16 mouse cellular contexts compared by ENCODE assay signal in the genomic region with DNA sequence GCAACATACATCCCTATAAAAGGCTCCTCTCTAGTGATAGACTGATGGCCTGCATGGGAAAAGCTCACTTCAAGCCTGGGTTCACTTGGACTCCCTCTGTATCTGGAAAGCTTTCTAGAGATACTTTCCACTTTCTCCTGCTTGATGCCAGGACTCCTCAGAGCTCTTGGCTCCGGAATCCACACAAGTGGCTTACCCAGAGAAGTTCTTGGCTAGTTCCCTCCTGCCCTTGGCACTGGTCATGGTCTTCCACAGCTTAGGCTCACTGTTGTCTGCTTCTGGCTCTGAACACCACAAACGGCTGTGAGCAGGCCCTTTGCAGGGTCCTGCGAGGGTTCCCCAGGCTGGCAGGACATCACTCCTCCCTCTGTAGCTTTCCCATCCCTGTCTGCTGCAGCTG. TPM values are rescaled to one million over a fixed set of nuclear protein-coding genes. Genes with fewer than 3 reads are reported as not detected.
"Had no signal": no experiment of that assay in that cellular context is flagged by ENCODE, and none has a peak within 500 bp of the region (broad histone marks: within the 10 kb centered on the region; RNA-seq: fewer than 3 reads in every experiment).

No protein-coding gene starts in this region.

- DNase-seq: kidney, adult 8-10 months; kidney, postnatal 25 days; liver; liver, embryonic 13.5 days; liver, postnatal 0 days; right cerebral cortex, adult 18-20 months; right cerebral cortex, postnatal 4 days; spleen, adult 18-20 months; thymus, adult 18-20 months; thymus, postnatal 14 days had no signal

- H3K4me2 ChIP-seq: limb, embryonic 12.5 days; liver, embryonic 13.5 days; lung, embryonic 15.5 days; midbrain, embryonic 13.5 days; neural tube, embryonic 15.5 days had no signal

- H3K9ac ChIP-seq: limb, embryonic 12.5 days; liver, embryonic 13.5 days; liver, postnatal 0 days; lung, embryonic 15.5 days; midbrain, embryonic 13.5 days; neural tube, embryonic 15.5 days had no signal

- H3K27ac ChIP-seq: limb, embryonic 12.5 days; liver, embryonic 13.5 days; lung, embryonic 15.5 days; midbrain, embryonic 13.5 days; neural tube, embryonic 15.5 days had no signal

- H3K4me1 ChIP-seq: limb, embryonic 12.5 days; liver, embryonic 13.5 days; lung, embryonic 15.5 days; midbrain, embryonic 13.5 days; neural tube, embryonic 15.5 days had no signal

- H3K27me3 ChIP-seq: limb, embryonic 12.5 days; liver, embryonic 13.5 days; lung, embryonic 15.5 days; midbrain, embryonic 13.5 days; neural tube, embryonic 15.5 days had no signal

- H3K9me3 ChIP-seq: limb, embryonic 12.5 days; liver, embryonic 13.5 days; lung, embryonic 15.5 days; midbrain, embryonic 13.5 days; neural tube, embryonic 15.5 days had no signal

- H3K4me3 ChIP-seq: limb, embryonic 12.5 days; liver, embryonic 13.5 days; lung, embryonic 15.5 days; midbrain, embryonic 13.5 days; myocyte; neural tube, embryonic 15.5 days had no signal

- H3K36me3 ChIP-seq: limb, embryonic 12.5 days; liver, embryonic 13.5 days; lung, embryonic 15.5 days; midbrain, embryonic 13.5 days; neural tube, embryonic 15.5 days had no signal

- ATAC-seq: liver, postnatal 0 days; midbrain, embryonic 13.5 days had no signal

RNA-seq across cellular contexts. Expression of a gene that starts 54.1 kb away (rescaled TPM):
- total RNA-seq: megakaryocyte-erythroid progenitor cell, adult 5-6 weeks had no signal
- polyA plus RNA-seq: limb, embryonic 12.5 days; liver, embryonic 13.5 days; liver, postnatal 0 days; lung, embryonic 15.5 days had no signal
